Mouse (Mus musculus): Measurements from ENCODE around the gene Saa1.
"Not testable (repeated sequence)": the region's sequence is repeated elsewhere in the genome, so short reads cannot be mapped to it uniquely, and the experiment has no call there.

Saa1 gene

GRCm38 (mm10) chr7:46742880-46743279, at the start of gene Saa1:
Gene Saa1, minus strand, starts transcription at chr7:46742980.
- DNase-seq (ENCODE audit: low read depth, low spot score): not testable (repeated sequence)

- no peak for DNase-seq (ENCODE audit: low read depth, low spot score)
Measured at GRCm38 (mm10) chr7:46789177-46789849, 46.5 kb upstream of the Saa1 start.

GRCm38 (mm10) chr7:46770706-46771105, 27.9 kb upstream of the Saa1 start:
- DNase-seq (ENCODE audit: low read depth, low spot score): peak; percentile 14

- DNase-seq (ENCODE audit: low read depth, low spot score): no peak
Measured at GRCm38 (mm10) chr7:46768451-46768850, 25.7 kb upstream of the Saa1 start.

- DNase-seq (ENCODE audit: low read depth, low spot score): no peak
Measured at GRCm38 (mm10) chr7:46767371-46767770, 24.6 kb upstream of the Saa1 start.

GRCm38 (mm10) chr7:46764672-46765071, 21.9 kb upstream of the Saa1 start:
- no peak for DNase-seq (ENCODE audit: low read depth, low spot score)

GRCm38 (mm10) chr7:46762601-46763000, 19.8 kb upstream of the Saa1 start:
- no peak for DNase-seq (ENCODE audit: low read depth, low spot score)

GRCm38 (mm10) chr7:46761049-46761795, 18.4 kb upstream of the Saa1 start:
- DNase-seq (ENCODE audit: low read depth, low spot score): no peak

- no peak for DNase-seq (ENCODE audit: low read depth, low spot score)
Measured at GRCm38 (mm10) chr7:46751490-46751889, 8.7 kb upstream of the Saa1 start, which contains the start of gene Saa2. Gene Saa2, plus strand, starts transcription at chr7:46751790.

GRCm38 (mm10) chr7:46748459-46748858, 5.7 kb upstream of the Saa1 start:
- DNase-seq (ENCODE audit: low read depth, low spot score): no peak

GRCm38 (mm10) chr7:46746381-46746780, 3.6 kb upstream of the Saa1 start:
- DNase-seq (ENCODE audit: low read depth, low spot score): no peak

- no peak for DNase-seq (ENCODE audit: low read depth, low spot score)
Measured at GRCm38 (mm10) chr7:46745816-46746215, 3.0 kb upstream of the Saa1 start.

GRCm38 (mm10) chr7:46740041-46740440, 2.7 kb downstream of the Saa1 start:
- DNase-seq (ENCODE audit: low read depth, low spot score): not testable (repeated sequence)

GRCm38 (mm10) chr7:46738561-46739460, 4.0 kb downstream of the Saa1 start:
- no peak for DNase-seq (ENCODE audit: low read depth, low spot score)

GRCm38 (mm10) chr7:46734983-46735382, 7.8 kb downstream of the Saa1 start:
- no peak for DNase-seq (ENCODE audit: low read depth, low spot score)

GRCm38 (mm10) chr7:46732458-46732857, 10.3 kb downstream of the Saa1 start, which contains the start of gene Saa4:
Gene Saa4, minus strand, starts transcription at chr7:46732603.
- no peak for DNase-seq (ENCODE audit: low read depth, low spot score)

GRCm38 (mm10) chr7:46727584-46727983, 15.2 kb downstream of the Saa1 start:
- DNase-seq (ENCODE audit: low read depth, low spot score): no peak

- no peak for DNase-seq (ENCODE audit: low read depth, low spot score)
Measured at GRCm38 (mm10) chr7:46724396-46724795, 18.4 kb downstream of the Saa1 start.

- DNase-seq (ENCODE audit: low read depth, low spot score): no peak
Measured at GRCm38 (mm10) chr7:46723849-46724248, 18.9 kb downstream of the Saa1 start.

GRCm38 (mm10) chr7:46723354-46723753, 19.4 kb downstream of the Saa1 start:
- no peak for DNase-seq (ENCODE audit: low read depth, low spot score)

- DNase-seq (ENCODE audit: low read depth, low spot score): no peak
Measured at GRCm38 (mm10) chr7:46720460-46720859, 22.3 kb downstream of the Saa1 start.

GRCm38 (mm10) chr7:46719526-46719925, 23.3 kb downstream of the Saa1 start:
- DNase-seq (ENCODE audit: low read depth, low spot score): no peak
